Mouse (Mus musculus) adrenal gland, postnatal 14 days (tissue): ENCODE data around the gene Rps6ka3. TPM values are rescaled to one million over a fixed set of nuclear protein-coding genes. Genes with fewer than 3 reads are reported as not detected.

ENCODE experiments used
- DNase-seq: peaks from one replicate; pipeline ENCODE4 v3.0.0; 2021; ENCODE audit warnings: mixed read lengths
- long read RNA-seq, 2 experiments: library from polyadenylated mRNA; stranded (forward); transcript quantifications; one replicate each; pipeline ENCODE4 v2.0.0; 2021
- total RNA-seq: library from RNA; stranded (reverse); gene quantifications from 2 replicates; pipeline ENCODE4 v1.2.3, GENCODE M21; 2021

The Rps6ka3 gene
- 62.6 and 64.2 TPM in 2 replicates for total RNA-seq
- long read RNA-seq, experiment 1, result 0 reads
- long read RNA-seq, experiment 2, partial matches to known transcripts, result 1 of 7 reads
- long read RNA-seq, experiment 2, other reads (novel, unspliced or antisense), result 6 of 7 reads

GRCm38 (mm10) chrX:159210007-159210406, at the start of gene Rps6ka3:
Gene Rps6ka3, plus strand, starts transcription at chrX:159210307.
- DNase-seq, result no peak

DNA sequence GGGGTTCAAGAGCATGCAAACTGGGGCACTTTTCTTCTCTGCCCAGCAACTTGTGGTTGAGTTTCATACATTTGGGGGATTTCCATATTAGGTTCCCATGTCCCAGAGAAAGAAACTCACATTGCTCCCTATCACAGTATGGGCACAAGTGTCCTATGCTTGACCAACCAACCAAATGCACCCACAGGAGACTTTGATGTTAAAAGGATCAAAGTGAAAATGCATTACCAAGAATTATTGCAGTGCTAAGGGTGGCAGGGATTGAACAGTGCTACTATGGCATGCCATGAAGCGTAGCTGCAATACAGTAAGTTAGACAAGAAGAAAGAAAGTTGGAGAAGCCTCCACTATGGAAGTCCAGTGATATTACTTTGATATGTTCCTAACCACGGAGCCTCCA, 40.9 kb upstream of the Rps6ka3 start:
- no peak for DNase-seq

DNA sequence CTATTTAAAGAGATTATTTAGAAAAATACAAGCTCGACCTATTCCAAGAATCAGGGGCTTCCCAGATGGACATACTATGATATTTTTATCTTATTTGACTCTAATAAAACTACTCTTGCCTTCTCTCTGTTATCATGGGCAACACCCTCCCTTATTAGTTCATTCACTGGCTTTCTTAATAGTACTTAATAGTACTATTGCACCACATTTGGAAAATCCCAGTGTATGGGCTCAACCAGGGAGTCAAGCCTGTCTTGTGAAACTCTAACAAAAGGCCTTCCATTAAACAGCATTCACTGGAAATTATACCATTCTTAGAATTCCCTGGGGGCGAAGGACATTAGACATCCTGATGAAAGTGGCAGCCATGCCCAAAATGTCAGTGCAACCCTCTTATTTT, 38.5 kb upstream of the Rps6ka3 start:
- no peak for DNase-seq

DNA sequence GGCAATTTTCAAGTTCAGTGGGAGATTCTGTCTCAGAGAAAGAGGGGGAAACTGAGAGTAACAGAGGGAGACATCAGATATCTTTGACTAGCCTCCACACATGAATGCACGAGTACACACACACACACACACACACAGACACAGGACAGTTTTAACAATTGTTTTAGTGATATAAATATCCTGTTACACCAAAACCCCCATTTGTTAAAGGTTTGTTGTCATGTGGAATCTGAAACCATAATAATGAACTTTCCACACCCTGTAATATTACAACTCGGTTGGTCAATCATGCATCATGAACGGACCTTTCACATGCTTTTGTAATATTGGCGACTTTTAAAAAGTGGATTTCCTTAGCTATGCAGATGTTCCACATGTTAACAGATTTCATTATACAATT, 18.5 kb upstream of the Rps6ka3 start:
- no peak for DNase-seq

GRCm38 (mm10) chrX:159199495-159199894, 10.6 kb upstream of the Rps6ka3 start:
- no peak for DNase-seq

GRCm38 (mm10) chrX:159200101-159200500, 10.0 kb upstream of the Rps6ka3 start:
- no peak for DNase-seq

DNA sequence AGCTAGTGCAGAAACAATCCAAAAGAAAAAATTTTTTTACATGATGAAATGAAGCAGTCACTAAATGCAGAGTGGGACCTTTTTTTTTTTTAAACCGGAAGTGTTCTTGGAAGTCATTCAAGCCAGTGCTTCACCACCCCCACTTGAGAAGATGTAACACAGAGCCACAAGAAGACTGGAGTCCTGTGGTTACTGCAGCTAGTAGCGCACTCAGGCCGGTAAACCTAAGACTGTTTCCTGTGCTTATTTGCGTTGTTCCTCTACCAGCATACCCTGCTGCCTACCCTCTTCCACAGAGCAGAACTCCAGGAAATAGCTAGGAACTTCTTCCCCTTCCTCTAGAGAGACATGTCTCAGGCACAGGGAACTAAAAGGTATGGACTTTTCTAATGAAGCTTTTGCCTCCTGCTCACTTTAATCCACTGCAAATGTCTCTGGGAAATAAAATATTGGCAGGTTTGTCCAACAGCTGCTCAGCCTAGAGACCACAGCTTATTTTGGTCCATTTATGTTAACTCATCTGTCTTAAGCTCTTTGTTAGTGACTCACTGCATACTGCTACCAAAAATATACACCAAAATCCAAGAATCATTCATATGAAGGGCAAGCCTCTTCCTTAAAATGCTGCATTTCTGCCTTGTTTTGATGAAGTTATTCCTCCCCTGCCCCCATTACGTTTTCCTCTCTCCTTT, 931 bp downstream of the Rps6ka3 start:
- DNase-seq, result no peak

DNA sequence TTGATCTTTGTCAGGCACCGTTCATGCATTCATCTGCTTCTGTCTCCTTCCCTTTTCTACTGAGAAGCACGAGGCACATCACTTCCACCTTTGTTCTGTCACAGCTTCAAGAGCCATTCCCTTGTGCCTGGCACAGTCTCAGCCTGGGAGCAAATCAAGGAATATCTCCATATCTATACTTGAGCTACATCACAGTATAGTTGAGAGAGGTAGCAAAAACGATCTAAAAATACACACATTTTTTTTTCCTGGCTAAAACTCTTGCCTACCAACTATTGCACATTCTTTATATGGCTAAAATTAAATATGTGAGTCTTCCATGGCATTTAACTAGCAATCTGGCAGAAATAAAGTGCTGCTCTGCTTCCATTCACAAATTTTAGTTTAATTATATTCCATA, 5.1 kb downstream of the Rps6ka3 start:
- DNase-seq, result no peak

- no peak for DNase-seq
These were observed 12.4 kb downstream of the Rps6ka3 start for GRCm38 (mm10) chrX:159222474-159222873.

GRCm38 (mm10) chrX:159237275-159237674, 27.2 kb downstream of the Rps6ka3 start:
- DNase-seq, result no peak

DNA sequence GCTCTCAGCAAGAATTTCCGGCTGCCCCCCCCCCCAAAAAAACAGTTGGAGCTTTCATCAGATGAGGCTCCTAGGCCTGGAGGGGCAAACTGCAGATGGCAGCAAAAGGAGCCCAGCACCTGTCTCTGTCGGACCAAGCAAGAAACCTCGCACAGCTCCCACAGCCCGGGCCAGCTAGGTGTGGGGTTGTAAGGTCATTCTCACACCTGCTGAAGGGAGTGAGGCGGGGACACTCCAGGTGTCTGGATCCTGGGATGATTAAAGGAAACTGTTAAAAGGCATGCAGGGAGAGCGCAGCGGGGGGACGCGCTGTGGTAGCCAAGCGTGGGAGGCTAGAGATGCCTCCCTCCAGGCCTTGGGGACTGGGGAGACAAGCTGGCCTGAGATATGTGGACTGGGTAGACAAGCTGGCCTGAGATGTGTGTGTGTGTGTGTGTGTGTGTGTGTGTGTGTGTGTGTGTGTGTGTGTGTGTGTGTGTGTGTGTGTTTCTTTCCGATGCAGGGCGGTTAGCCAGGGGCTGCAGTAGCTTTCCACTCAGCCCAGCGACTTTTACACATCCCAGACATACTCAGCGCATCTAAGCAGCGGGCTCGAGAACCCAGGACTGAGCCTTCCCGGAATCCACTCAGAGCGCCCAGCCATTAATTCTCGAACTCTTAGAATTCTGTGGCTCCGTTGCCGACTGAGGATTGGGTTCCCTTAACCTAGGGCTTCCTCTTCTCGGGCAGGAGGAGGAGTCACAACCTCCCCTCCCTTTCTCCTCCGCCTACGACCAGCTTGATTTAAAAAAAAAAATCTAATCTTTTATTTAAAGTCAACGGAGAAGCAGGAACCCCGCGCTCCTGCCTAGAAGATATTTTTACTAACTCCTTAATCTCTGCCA, 44.1 kb downstream of the Rps6ka3 start:
- DNase-seq, result peak; percentile 52

DNA sequence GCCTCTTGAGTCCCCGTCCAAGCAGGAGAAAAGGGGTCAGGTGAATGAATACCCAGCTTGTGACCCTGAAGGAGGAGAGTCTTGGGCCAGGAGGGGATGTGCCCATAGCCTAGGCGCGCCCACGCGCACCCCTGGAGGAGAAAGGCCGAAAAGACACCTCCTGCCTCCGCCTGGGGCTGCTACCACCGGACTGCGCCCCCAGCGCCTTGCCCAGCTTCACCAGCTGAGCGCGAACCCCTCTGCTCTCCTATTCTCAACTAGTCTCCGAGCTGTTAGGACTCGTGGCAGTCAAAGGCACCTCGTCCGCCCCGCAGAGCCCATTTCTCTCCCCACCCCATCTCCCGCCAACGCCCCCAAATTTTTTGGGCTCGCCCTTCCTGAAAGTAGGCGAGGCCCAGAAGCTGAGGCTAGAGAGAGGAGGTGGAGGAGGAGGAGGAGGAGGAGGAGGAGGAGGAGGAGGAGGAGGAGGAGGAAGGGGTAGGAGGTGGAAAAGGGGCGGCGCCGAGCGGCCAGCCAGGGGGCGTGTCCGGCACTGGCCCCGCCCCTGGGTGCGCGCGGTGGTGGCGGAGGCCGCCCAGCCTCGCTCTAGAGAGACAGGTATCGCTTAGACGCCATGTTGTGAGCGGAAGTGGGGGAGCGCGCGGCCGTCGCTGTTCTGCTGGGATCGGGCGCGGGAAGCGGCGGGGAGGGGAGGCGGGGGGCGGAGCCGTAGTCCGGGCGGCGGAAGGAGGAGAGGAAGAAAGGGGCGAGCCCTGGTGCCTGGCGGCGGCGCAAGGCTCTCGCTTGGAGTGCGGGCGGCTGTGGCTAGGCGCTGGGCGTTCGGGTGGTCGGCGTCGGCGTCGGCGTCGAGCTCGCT, 45.2 kb downstream of the Rps6ka3 start:
- DNase-seq, result peak; percentile 94

- DNase-seq, result peak; percentile 35
These were observed 46.1 kb downstream of the Rps6ka3 start for GRCm38 (mm10) chrX:159256040-159256852.

DNA sequence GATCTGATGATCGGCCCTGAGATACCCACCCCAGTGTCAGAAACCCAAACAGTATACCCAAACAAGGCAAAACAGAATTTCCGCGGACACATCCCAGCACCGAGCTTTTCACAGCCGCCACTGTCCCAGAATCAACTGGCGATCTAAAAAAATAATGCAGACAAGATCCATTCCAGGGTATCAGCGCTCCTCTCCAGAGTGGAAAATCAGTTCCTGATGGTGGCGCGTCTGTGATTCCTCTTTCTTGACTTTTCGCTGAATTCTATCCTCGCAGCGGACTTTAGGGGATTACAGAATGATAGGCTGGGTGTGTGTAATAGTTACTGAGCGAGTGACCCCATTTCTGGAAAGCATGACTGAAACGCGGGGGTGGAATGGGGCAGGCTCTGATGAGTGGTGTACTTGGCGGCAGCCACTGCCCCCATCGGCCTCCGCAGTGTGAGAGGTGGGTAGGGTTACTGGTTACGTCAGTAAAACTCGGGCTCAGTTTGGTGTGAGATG, 46.9 kb downstream of the Rps6ka3 start:
- DNase-seq, result peak; percentile 64

DNA sequence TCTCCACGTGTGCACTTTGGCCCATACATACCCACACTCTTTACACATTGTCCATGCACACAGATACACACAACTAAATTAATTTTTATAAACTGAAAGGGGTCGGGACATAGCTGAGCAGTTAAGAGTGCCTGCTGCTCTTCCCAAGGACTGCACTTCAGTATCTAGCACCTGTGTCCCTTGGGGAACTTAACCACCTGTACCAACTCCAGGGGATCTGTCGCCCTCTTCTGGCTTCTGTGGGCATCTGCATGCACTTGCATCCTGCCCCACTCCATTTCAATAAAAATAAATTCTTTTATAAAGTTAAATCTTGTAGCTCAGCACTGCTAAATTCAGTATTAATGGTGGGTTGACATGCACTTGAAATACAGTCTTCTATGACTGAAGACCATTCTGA, 54.6 kb downstream of the Rps6ka3 start:
- peak; percentile 31 for DNase-seq

DNA sequence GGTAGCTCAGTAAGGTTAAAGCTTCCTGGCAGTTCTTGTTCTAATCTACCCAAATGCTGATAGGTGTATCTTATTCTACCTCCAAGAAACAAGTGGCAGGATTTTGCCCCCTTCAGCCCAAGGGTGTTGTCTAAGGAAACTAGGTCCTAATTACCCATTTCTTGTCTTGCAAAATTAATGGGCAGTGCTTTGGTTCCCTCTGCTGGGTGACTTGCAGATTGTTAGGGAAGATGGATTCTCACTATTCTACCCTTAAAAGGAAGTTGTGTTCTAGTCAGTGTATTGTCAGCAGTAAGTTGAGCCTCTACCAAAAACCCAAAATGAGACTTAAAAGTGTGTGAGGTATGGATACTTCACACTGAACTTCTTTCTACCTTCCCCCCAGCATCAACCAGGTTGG, 59.0 kb downstream of the Rps6ka3 start:
- DNase-seq, result peak; percentile 53

DNA sequence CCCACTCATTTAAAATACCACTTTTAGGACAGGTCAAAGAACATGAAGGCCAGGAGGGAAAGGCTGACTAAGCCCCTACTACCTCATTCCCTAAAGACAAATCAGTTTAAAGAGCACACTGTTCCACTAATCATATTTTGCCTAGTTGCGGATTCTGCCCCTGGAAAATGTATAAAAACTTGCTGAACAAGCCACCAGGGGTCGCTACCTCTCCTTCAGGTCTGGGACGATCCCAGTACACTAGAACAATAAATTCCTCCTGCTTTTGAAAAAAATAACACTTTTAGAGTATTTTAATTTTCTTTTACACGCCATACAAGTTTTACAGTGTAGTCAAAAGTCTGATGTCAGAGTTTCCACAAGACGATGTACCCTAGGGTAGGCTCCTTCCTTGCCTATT, 76.7 kb downstream of the Rps6ka3 start:
- DNase-seq, result peak; percentile 13

- no peak for DNase-seq
These were observed 85.8 kb downstream of the Rps6ka3 start for GRCm38 (mm10) chrX:159295879-159296278.

GRCm38 (mm10) chrX:159302349-159303311, 92.5 kb downstream of the Rps6ka3 start:
- no peak for DNase-seq

DNA sequence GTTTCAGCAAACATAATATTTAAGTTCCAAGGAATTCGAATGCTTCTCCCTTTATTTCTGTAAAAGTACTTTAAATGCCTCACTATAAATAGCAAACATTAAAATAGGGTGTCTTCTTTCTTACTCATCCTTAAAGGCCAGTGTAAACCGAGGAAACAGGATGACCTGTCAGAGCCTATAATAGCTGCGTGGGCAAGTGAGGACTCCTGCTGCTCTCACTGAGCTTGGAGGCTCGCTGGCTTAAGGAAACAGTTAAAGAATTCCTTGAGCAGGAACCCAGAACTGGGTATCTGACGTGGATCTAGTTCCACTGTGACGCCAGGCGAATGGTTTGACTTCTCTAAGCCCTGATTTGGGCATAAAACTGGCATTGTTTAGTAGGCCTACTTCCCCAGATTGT, 105.2 kb downstream of the Rps6ka3 start:
- DNase-seq, result no peak
